Mouse (Mus musculus): ENCODE measurements at regions not wholly inside any gene's neighbourhood (a gene's known extent, or its start where the extent isn't known, plus 50 kb on each side); places are given as distances from the start of the nearest gene placed in this dataset.

GRCm38 (mm10) chr3:99665363-99665762, 219.8 kb upstream of the Spag17 start:
- Histone ChIP-seq H3K27ac (ENCODE audit: low read depth, low read length) (no peak overlapping the region), H3K4me3 (ENCODE audit: low read depth, low read length) (no peak overlapping the region), H3K27me3 (replicated peaks; ENCODE audit: control insufficient read depth, insufficient read depth, low read length) (no peaks in the 10 kb centered on the region), H3K36me3 (ENCODE audit: control insufficient read depth, insufficient read depth, low read length) (no peaks in the 10 kb centered on the region), H3K4me1 (ENCODE audit: control insufficient read depth, insufficient read depth, low read length) (no peaks in the 10 kb centered on the region), H3K9me3 (replicated peaks; ENCODE audit: control insufficient read depth, low read length) (no peaks in the 10 kb centered on the region), H3K4me2 (ENCODE audit: low read length) (no peak overlapping the region), H3K9ac (ENCODE audit: low read length) (no peak overlapping the region)
- ATAC-seq: no peak
- DNase-seq (ENCODE audit: low spot score): no peak
- 86% methylated on average over 5 of the region's 5 CpGs for WGBS

GRCm38 (mm10) chr3:99665902-99666768, 219.1 kb upstream of the Spag17 start:
- ATAC-seq (no peak), DNase-seq (ENCODE audit: low spot score) (no peak)
- no peaks in the 10 kb centered on the region for H3K36me3 ChIP-seq (ENCODE audit: control insufficient read depth, insufficient read depth, low read length)
- no peak overlapping the region for H3K9ac ChIP-seq (ENCODE audit: low read length)
- no peaks in the 10 kb centered on the region for H3K4me1 ChIP-seq (ENCODE audit: control insufficient read depth, insufficient read depth, low read length)
- H3K4me3 ChIP-seq (ENCODE audit: low read depth, low read length): no peak overlapping the region
- no peak overlapping the region for H3K27ac ChIP-seq (ENCODE audit: low read depth, low read length)
- no peak overlapping the region for H3K4me2 ChIP-seq (ENCODE audit: low read length)
- no peaks in the 10 kb centered on the region for H3K9me3 ChIP-seq (replicated peaks; ENCODE audit: control insufficient read depth, low read length)
- WGBS: 41% methylated on average over 10 of the region's 10 CpGs
- no peaks in the 10 kb centered on the region for H3K27me3 ChIP-seq (replicated peaks; ENCODE audit: control insufficient read depth, insufficient read depth, low read length)

GRCm38 (mm10) chr3:99674145-99674544, 211.1 kb upstream of the Spag17 start:
- H3K9ac ChIP-seq (ENCODE audit: low read length): no peak overlapping the region
- H3K36me3 ChIP-seq (ENCODE audit: control insufficient read depth, insufficient read depth, low read length): no peaks in the 10 kb centered on the region
- no peak overlapping the region for H3K4me2 ChIP-seq (ENCODE audit: low read length)
- DNase-seq (ENCODE audit: low spot score) (no peak), ATAC-seq (no peak)
- H3K27me3 ChIP-seq (replicated peaks; ENCODE audit: control insufficient read depth, insufficient read depth, low read length): no peaks in the 10 kb centered on the region
- no peak overlapping the region for H3K4me3 ChIP-seq (ENCODE audit: low read depth, low read length)
- H3K9me3 ChIP-seq (replicated peaks; ENCODE audit: control insufficient read depth, low read length): no peaks in the 10 kb centered on the region
- no peak overlapping the region for H3K27ac ChIP-seq (ENCODE audit: low read depth, low read length)
- no peaks in the 10 kb centered on the region for H3K4me1 ChIP-seq (ENCODE audit: control insufficient read depth, insufficient read depth, low read length)
- WGBS: 97% methylated on average over 2 of the region's 2 CpGs

- ATAC-seq (no peak), DNase-seq (ENCODE audit: low spot score) (no peak)
- 86% methylated on average over 4 of the region's 4 CpGs for WGBS
- Histone ChIP-seq H3K36me3 (ENCODE audit: control insufficient read depth, insufficient read depth, low read length) (no peaks in the 10 kb centered on the region), H3K27ac (ENCODE audit: low read depth, low read length) (no peak overlapping the region), H3K9me3 (replicated peaks; ENCODE audit: control insufficient read depth, low read length) (no peaks in the 10 kb centered on the region), H3K9ac (ENCODE audit: low read length) (no peak overlapping the region), H3K4me2 (ENCODE audit: low read length) (no peak overlapping the region), H3K4me3 (ENCODE audit: low read depth, low read length) (no peak overlapping the region), H3K27me3 (replicated peaks; ENCODE audit: control insufficient read depth, insufficient read depth, low read length) (no peaks in the 10 kb centered on the region), H3K4me1 (ENCODE audit: control insufficient read depth, insufficient read depth, low read length) (no peaks in the 10 kb centered on the region)
These were observed 175.7 kb upstream of the Spag17 start for GRCm38 (mm10) chr3:99709506-99709905.

GRCm38 (mm10) chr3:99716381-99716780, 168.8 kb upstream of the Spag17 start:
- H3K4me2 ChIP-seq (ENCODE audit: low read length): no peak overlapping the region
- 44% methylated on average over 4 of the region's 4 CpGs for WGBS

GRCm38 (mm10) chr3:99738093-99738803, 147.0 kb upstream of the Spag17 start:
- DNase-seq (ENCODE audit: low spot score) (no peak), ATAC-seq (no peak)
- Histone ChIP-seq H3K27ac (ENCODE audit: low read depth, low read length) (no peak overlapping the region), H3K36me3 (ENCODE audit: control insufficient read depth, insufficient read depth, low read length) (no peaks in the 10 kb centered on the region), H3K27me3 (replicated peaks; ENCODE audit: control insufficient read depth, insufficient read depth, low read length) (no peaks in the 10 kb centered on the region), H3K4me3 (ENCODE audit: low read depth, low read length) (no peak overlapping the region), H3K9ac (ENCODE audit: low read length) (no peak overlapping the region), H3K4me1 (ENCODE audit: control insufficient read depth, insufficient read depth, low read length) (no peaks in the 10 kb centered on the region), H3K4me2 (ENCODE audit: low read length) (no peak overlapping the region), H3K9me3 (replicated peaks; ENCODE audit: control insufficient read depth, low read length) (no peaks in the 10 kb centered on the region)
- WGBS: 91% methylated on average over 3 of the region's 3 CpGs

More at GRCm38 (mm10) chr3:99716381-99716780, 168.8 kb upstream of the Spag17 start:
- ATAC-seq (no peak), DNase-seq (ENCODE audit: low spot score) (no peak)
- H3K4me3 ChIP-seq (ENCODE audit: low read depth, low read length): no peak overlapping the region
- no peaks in the 10 kb centered on the region for H3K9me3 ChIP-seq (replicated peaks; ENCODE audit: control insufficient read depth, low read length)
- no peak overlapping the region for H3K27ac ChIP-seq (ENCODE audit: low read depth, low read length)
- no peak overlapping the region for H3K9ac ChIP-seq (ENCODE audit: low read length)
- no peaks in the 10 kb centered on the region for H3K4me1 ChIP-seq (ENCODE audit: control insufficient read depth, insufficient read depth, low read length)
- no peaks in the 10 kb centered on the region for H3K27me3 ChIP-seq (replicated peaks; ENCODE audit: control insufficient read depth, insufficient read depth, low read length)
- H3K36me3 ChIP-seq (ENCODE audit: control insufficient read depth, insufficient read depth, low read length): no peaks in the 10 kb centered on the region

GRCm38 (mm10) chr3:99739654-99740053, 145.6 kb upstream of the Spag17 start:
- H3K27ac ChIP-seq (ENCODE audit: low read depth, low read length): no peak overlapping the region
- no peak for ATAC-seq
- H3K9ac ChIP-seq (ENCODE audit: low read length): no peak overlapping the region
- no peaks in the 10 kb centered on the region for H3K27me3 ChIP-seq (replicated peaks; ENCODE audit: control insufficient read depth, insufficient read depth, low read length)
- no peaks in the 10 kb centered on the region for H3K9me3 ChIP-seq (replicated peaks; ENCODE audit: control insufficient read depth, low read length)
- no peak overlapping the region for H3K4me3 ChIP-seq (ENCODE audit: low read depth, low read length)
- H3K36me3 ChIP-seq (ENCODE audit: control insufficient read depth, insufficient read depth, low read length): no peaks in the 10 kb centered on the region
- WGBS: 86% methylated on average over 7 of the region's 7 CpGs
- H3K4me2 ChIP-seq (ENCODE audit: low read length): no peak overlapping the region
- no peak for DNase-seq (ENCODE audit: low spot score)
- no peaks in the 10 kb centered on the region for H3K4me1 ChIP-seq (ENCODE audit: control insufficient read depth, insufficient read depth, low read length)

GRCm38 (mm10) chr3:99741249-99742222, 143.7 kb upstream of the Spag17 start:
- Histone ChIP-seq H3K27ac (ENCODE audit: low read depth, low read length) (no peak overlapping the region), H3K4me2 (ENCODE audit: low read length) (no peak overlapping the region), H3K4me3 (ENCODE audit: low read depth, low read length) (no peak overlapping the region), H3K27me3 (replicated peaks; ENCODE audit: control insufficient read depth, insufficient read depth, low read length) (no peaks in the 10 kb centered on the region), H3K9me3 (replicated peaks; ENCODE audit: control insufficient read depth, low read length) (no peaks in the 10 kb centered on the region), H3K4me1 (ENCODE audit: control insufficient read depth, insufficient read depth, low read length) (no peaks in the 10 kb centered on the region), H3K36me3 (ENCODE audit: control insufficient read depth, insufficient read depth, low read length) (no peaks in the 10 kb centered on the region), H3K9ac (ENCODE audit: low read length) (no peak overlapping the region)
- DNase-seq (ENCODE audit: low spot score): no peak
- ATAC-seq: no peak
- 63% methylated on average over 3 of the region's 3 CpGs for WGBS

All from forebrain, embryonic 14.5 days (tissue).